Mouse (Mus musculus) neural tube, embryonic 12.5 days (tissue): ENCODE measurements around the gene Olfr131. TPM values are rescaled to one million over a fixed set of nuclear protein-coding genes. Genes with fewer than 3 reads are reported as not detected.
"Not testable (repeated sequence)": the region's sequence is repeated elsewhere in the genome, so short reads cannot be mapped to it uniquely, and the experiment has no call there.

Source experiments
- ATAC-seq: fragments of 200-750 bp; cut with Nextera tagmentation; 2 replicates; pipeline ENCODE4 v1.8.0; 2017; ENCODE audit warnings: low read depth, mild to moderate bottlenecking, moderate TSS enrichment, moderate library complexity; ENCODE audit not compliant: low FRiP score
- H3K27ac ChIP-seq: fragments of 300-500 bp; sonication (generic); 2 replicates; pipeline ENCODE4 v1.5.1; 2016
- H3K27me3 ChIP-seq: fragments of 300-500 bp; sonication (generic); replicated peaks from 2 replicates; pipeline ENCODE4 v1.6.1; 2016; ENCODE audit warnings: mild to moderate bottlenecking
- H3K36me3 ChIP-seq: fragments of 300-500 bp; sonication (generic); 2 replicates; pipeline ENCODE4 v1.6.1; 2016; ENCODE audit warnings: mild to moderate bottlenecking
- H3K4me1 ChIP-seq: fragments of 300-500 bp; sonication (generic); 2 replicates; pipeline ENCODE4 v1.6.1; 2016
- H3K4me2 ChIP-seq: fragments of 300-500 bp; sonication (generic); replicated peaks from 2 replicates; pipeline ENCODE4 v1.6.1; 2016; ENCODE audit warnings: mild to moderate bottlenecking
- H3K4me3 ChIP-seq: fragments of 300-500 bp; sonication (generic); 2 replicates; pipeline ENCODE4 v1.5.1; 2016
- H3K9ac ChIP-seq: fragments of 300-500 bp; sonication (generic); 2 replicates; pipeline ENCODE4 v1.6.1; 2016; ENCODE audit warnings: mild to moderate bottlenecking
- H3K9me3 ChIP-seq: fragments of 300-500 bp; sonication (generic); 2 replicates; pipeline ENCODE4 v1.6.1; 2016; ENCODE audit warnings: mild to moderate bottlenecking
- WGBS: fragments of 180-500 bp; shearing (Covaris S2); methylation state at CpG from one replicate; pipeline ENCODE4 v1.1.7; 2016; 5-methylcytosine and 5-hydroxymethylcytosine counted together
- polyA plus RNA-seq: library from polyadenylated mRNA; unstranded; fragments of >200 nt; fragmentation: Nextera tagmentation; extraction: Ambion mirVana; gene quantifications from 2 replicates; pipeline ENCODE4 v1.2.1, GENCODE M21; 2016

Olfr131 gene
- not detected in 2 replicates for polyA plus RNA-seq

GRCm38 (mm10) chr17:38088593-38088992 is at the start of gene Olfr131:
Gene Olfr131, minus strand, starts transcription at chr17:38088693.
- Histone ChIP-seq H3K4me1 (no peaks in the 10 kb centered on the region), H3K36me3 (no peaks in the 10 kb centered on the region), H3K4me2 (no peak within 1 kb of the TSS), H3K27ac (no peak within 1 kb of the TSS), H3K27me3 (no peaks in the 10 kb centered on the region), H3K9me3 (no peaks in the 10 kb centered on the region), H3K4me3 (no peak within 1 kb of the TSS), H3K9ac (no peak within 1 kb of the TSS)
- no peak for ATAC-seq

- no peak for ATAC-seq
- Histone ChIP-seq H3K27me3 (no peaks in the 10 kb centered on the region), H3K4me3 (no peak within 1 kb of the TSS), H3K9ac (no peak within 1 kb of the TSS), H3K36me3 (no peaks in the 10 kb centered on the region), H3K4me1 (no peaks in the 10 kb centered on the region), H3K4me2 (no peak within 1 kb of the TSS), H3K27ac (no peak within 1 kb of the TSS), H3K9me3 (no peaks in the 10 kb centered on the region)
- 79% methylated on average over 1 of the region's 1 CpGs for WGBS
Measured at GRCm38 (mm10) chr17:38134426-38134825, 45.9 kb upstream of the Olfr131 start, which contains the start of gene Olfr132. Gene Olfr132, minus strand, starts transcription at chr17:38134526.

GRCm38 (mm10) chr17:38125371-38125770 is 36.9 kb upstream of the Olfr131 start:
- H3K9me3 ChIP-seq, H3K9ac ChIP-seq, H3K27ac ChIP-seq, H3K27me3 ChIP-seq, H3K36me3 ChIP-seq, H3K4me1 ChIP-seq, ATAC-seq, H3K4me3 ChIP-seq, H3K4me2 ChIP-seq: not testable (repeated sequence)
- 70% methylated on average over 3 of the region's 3 CpGs for WGBS

DNA sequence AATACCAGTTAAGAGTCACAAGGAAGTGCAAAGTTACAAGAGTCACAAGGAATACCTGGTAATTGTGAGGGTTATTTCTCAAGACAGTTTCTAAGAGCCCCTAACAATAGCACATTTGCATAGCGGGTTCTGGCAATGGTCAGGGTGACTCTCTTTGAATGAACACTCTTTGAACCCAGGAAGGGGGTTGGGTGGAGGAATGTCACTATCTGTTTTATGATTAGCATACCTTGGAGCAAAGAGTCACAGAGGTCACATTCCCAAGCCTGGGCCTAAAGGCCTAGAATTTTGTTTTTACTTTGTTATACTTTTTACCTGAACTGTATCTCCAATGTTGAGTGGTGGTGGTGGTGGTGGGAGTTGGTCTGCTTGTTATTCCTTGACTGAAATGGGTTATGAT is 35.7 kb upstream of the Olfr131 start:
- not testable (repeated sequence) for H3K9ac ChIP-seq, ATAC-seq, H3K9me3 ChIP-seq, H3K4me3 ChIP-seq, H3K36me3 ChIP-seq, H3K4me2 ChIP-seq, H3K27me3 ChIP-seq, H3K27ac ChIP-seq, H3K4me1 ChIP-seq
- 73% methylated on average over 1 of the region's 1 CpGs for WGBS

- no peak overlapping the region for H3K27ac ChIP-seq
- H3K36me3 ChIP-seq: no peaks in the 10 kb centered on the region
- H3K4me3 ChIP-seq: no peak overlapping the region
- no peaks in the 10 kb centered on the region for H3K27me3 ChIP-seq
- no peaks in the 10 kb centered on the region for H3K9me3 ChIP-seq
- 90% methylated on average over 4 of the region's 4 CpGs for WGBS
- H3K4me1 ChIP-seq: no peaks in the 10 kb centered on the region
- H3K4me2 ChIP-seq: no peak overlapping the region
- no peak for ATAC-seq
- no peak overlapping the region for H3K9ac ChIP-seq
Measured at GRCm38 (mm10) chr17:38082364-38082763, 6.1 kb downstream of the Olfr131 start.

- Histone ChIP-seq H3K9me3 (no peaks in the 10 kb centered on the region), H3K4me1 (no peaks in the 10 kb centered on the region), H3K9ac (no peak within 1 kb of the TSS), H3K36me3 (no peaks in the 10 kb centered on the region), H3K27me3 (no peaks in the 10 kb centered on the region), H3K4me3 (no peak within 1 kb of the TSS), H3K4me2 (no peak within 1 kb of the TSS), H3K27ac (no peak within 1 kb of the TSS)
- no peak for ATAC-seq
- WGBS: 89% methylated on average over 1 of the region's 1 CpGs
Measured at GRCm38 (mm10) chr17:38063621-38064020, 24.9 kb downstream of the Olfr131 start, which contains the start of gene Olfr130. Gene Olfr130, plus strand, starts transcription at chr17:38063921.

DNA sequence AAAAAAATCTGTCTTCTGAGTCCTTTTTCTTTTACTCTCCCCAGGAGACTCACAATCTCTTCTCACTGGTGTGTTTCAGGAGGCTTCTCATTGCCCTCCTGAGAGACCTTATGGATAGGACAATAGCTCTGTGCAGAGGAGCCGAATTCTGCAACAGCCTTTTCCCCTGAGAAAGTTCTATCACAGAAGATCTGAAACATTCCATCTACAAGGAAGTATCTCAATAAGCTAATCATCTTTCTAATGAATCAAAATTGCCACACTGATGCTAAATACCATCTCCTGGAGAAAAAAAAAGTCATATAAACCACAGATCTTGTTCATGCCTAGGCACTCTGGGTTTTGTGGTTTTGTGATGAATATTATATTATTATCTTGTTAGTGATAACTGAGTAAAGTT is 28.5 kb downstream of the Olfr131 start, which contains the start of gene Olfr129:
Olfr129 (minus strand) TSS at position 101 of the 400 bp plus-strand sequence.
- H3K9ac ChIP-seq: no peak within 1 kb of the TSS
- no peaks in the 10 kb centered on the region for H3K36me3 ChIP-seq
- WGBS: 70% methylated on average over 1 of the region's 1 CpGs
- ATAC-seq: no peak
- H3K9me3 ChIP-seq: no peaks in the 10 kb centered on the region
- H3K4me1 ChIP-seq: no peaks in the 10 kb centered on the region
- no peak within 1 kb of the TSS for H3K27ac ChIP-seq
- no peak within 1 kb of the TSS for H3K4me2 ChIP-seq
- no peak within 1 kb of the TSS for H3K4me3 ChIP-seq
- no peaks in the 10 kb centered on the region for H3K27me3 ChIP-seq

Other genes with a start within 250 kb of the Olfr131 start
- gene Olfr126, start 241.2 kb downstream of the Olfr131 start, polyA plus RNA-seq: not detected in 2 replicates
- gene Olfr127, start 188.3 kb downstream of the Olfr131 start, polyA plus RNA-seq: not detected in 2 replicates
- gene Olfr128, start 168.1 kb downstream of the Olfr131 start, polyA plus RNA-seq: not detected in 2 replicates
- gene Olfr761, start 135.6 kb downstream of the Olfr131 start, polyA plus RNA-seq: not detected in 2 replicates
- not detected in 2 replicates for gene Olfr129, start 28.6 kb downstream of the Olfr131 start, polyA plus RNA-seq
- gene Olfr130, start 24.8 kb downstream of the Olfr131 start, polyA plus RNA-seq: not detected in 2 replicates
- gene Olfr132, start 45.8 kb upstream of the Olfr131 start, polyA plus RNA-seq: not detected in 2 replicates
- gene Olfr133, start 56.6 kb upstream of the Olfr131 start, polyA plus RNA-seq: not detected in 2 replicates
- gene Olfr134, start 82.7 kb upstream of the Olfr131 start, polyA plus RNA-seq: not detected in 2 replicates
- gene Olfr135, start 115.6 kb upstream of the Olfr131 start, polyA plus RNA-seq: not detected in 2 replicates
- not detected in 2 replicates for gene Olfr138, start 172.3 kb upstream of the Olfr131 start, polyA plus RNA-seq
- not detected in 2 replicates for gene Olfr137, start 218.9 kb upstream of the Olfr131 start, polyA plus RNA-seq
- not detected in 2 replicates for gene Olfr136, start 241.1 kb upstream of the Olfr131 start, polyA plus RNA-seq